Mouse (Mus musculus): ENCODE measurements at regions not wholly inside any gene's neighbourhood (a gene's known extent, or its start where the extent isn't known, plus 50 kb on each side); places are given as distances from the start of the nearest gene placed in this dataset.

DNA sequence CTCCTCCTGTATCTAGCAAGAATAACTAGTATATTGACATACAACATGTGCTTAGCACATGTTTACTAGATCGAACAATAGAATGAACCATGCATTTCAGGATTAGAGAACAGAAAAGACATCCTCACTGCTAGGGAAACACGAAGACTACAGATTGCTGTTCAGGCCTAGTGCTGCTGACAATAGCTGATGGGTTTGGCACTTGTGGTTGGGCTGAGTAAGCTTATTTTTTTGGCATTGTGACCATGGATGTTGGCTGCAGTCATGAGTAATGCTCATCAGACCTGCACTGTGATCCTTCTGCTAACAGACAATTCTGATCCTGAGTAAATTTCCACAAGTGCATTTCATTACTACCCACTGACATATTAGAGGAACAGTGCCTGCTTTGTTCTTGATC is 117.7 kb upstream of the Kcnip4 start:
- peak; percentile 72 to 82 for DNase-seq

DNA sequence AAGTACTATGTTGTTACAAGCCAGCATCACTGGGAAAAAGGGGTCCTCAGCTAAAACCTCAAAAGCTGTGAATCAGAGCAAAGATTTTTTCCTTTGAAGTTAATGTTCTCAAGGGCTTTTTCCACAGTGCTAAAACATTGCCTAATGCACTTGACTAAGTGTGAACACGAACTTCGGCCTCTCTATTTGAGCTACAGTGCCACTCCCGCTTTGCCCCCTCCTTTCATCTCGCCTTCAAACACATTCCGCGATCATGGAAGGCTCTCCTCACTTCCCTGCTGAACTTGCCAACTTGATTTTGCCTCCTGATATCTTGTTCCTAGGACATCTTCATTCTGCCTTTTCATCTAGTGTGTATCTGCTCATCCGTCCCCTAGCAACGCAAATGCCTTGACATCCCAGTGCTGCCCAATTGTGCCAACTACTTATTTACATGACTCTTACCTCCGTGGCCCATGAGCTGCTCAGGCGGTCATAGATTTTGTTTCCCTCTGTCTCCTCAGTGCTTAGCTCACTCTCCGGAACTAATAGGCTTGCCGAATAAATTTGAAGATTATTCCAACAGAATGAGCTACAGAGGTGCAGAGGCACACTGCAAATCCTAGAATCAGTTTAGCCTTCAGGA is 116.6 kb upstream of the Kcnip4 start:
- no peak for DNase-seq

DNA sequence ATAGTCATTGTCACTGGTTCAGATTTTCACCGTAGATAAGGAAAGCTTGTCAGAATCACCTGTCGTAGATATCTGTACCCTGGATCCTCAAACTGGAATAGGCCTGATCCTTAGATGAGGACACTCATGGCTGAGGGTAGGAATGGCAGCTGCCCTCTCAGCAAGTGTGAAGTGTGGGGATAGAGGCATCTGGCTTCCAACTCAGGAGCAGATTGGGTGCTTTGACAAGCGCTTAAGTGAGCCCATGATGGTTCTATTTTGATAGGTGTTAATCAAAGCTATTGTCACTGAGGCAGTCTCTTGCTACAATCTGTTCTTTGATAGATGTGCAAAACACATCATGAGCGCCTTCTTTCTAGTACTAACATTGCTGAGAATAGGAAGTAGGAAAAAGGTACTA is 114.9 kb upstream of the Kcnip4 start:
- peak; percentile 28 to 32 for DNase-seq

DNA sequence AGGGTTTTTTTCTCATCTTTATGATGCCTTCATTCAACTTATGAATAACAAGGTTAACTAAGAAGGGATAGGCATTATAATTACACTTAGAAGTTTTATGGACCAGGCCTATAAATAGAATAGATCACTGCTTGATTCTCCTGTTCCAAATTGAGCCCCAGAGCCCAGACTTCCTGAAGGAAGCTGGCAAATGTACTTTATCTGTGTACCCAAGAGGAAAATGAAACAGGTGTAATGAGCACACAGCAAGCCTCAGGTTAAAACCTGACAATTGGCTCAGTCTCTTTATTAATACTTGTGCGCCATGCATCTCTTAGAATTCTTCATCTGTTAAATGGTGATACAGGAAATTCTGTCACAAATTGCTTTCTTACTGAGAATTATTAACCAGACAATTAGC is 95.4 kb upstream of the Kcnip4 start:
- peak in 1 of 2 experiments; percentile 23 for DNase-seq

GRCm38 (mm10) chr5:49606761-49607160 is 82.1 kb upstream of the Kcnip4 start:
- no peak for DNase-seq

DNA sequence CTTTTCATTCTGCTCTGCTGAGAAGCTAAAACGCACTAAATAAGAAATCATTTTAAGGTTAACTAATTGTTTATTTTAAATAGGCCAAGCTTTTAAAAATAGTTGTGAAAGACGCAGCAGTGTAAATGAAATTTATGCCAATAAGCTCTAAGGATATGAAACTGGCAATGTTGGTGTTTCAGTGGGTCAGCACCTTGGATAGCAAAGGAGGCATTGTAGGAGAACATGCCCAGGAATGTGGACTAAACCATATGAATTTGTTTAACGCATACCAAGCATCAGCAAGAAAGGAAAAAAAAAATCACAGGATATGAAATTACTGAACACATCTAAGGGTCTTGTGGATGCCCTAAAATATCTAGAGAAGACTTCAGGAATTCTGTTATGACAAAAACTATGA is 56.1 kb upstream of the Kcnip4 start:
- no peak for DNase-seq

- DNase-seq: no peak
Measured at GRCm38 (mm10) chr5:49575901-49576300, 51.2 kb upstream of the Kcnip4 start.
